Mouse (Mus musculus): ENCODE data around the gene Alkbh8. TPM values are rescaled to one million over a fixed set of nuclear protein-coding genes. Genes with fewer than 3 reads are reported as not detected.
"Not testable (repeated sequence)": the region's sequence is repeated elsewhere in the genome, so short reads cannot be mapped to it uniquely, and the experiment has no call there.

Alkbh8 gene
- polyA plus RNA-seq, 1 experiment from 2014 or later, result 17.8 TPM

- ATAC-seq, result no peak
- in situ Hi-C loops (cut with MboI; ENCODE audit: low pct_unique_long_range_greater_than_20kb), result loop anchor here (5.0 kb wide), 1 partner anchor 167 kb away; no protein-coding TSS in a partner anchor
Measured at GRCm38 (mm10) chr9:3350056-3350455, 15.1 kb downstream of the Alkbh8 start.

GRCm38 (mm10) chr9:3376323-3376722, 41.4 kb downstream of the Alkbh8 start:
- POLR2A ChIA-PET; in situ Hi-C loops (cut with MboI; ENCODE audit: low pct_unique_long_range_greater_than_20kb); H3K27me3 ChIP-seq; CTCF ChIA-PET; DNase-seq (ENCODE audit: low read depth, low spot score); ATAC-seq: not testable (repeated sequence)

More at GRCm38 (mm10) chr9:3350056-3350455, 15.1 kb downstream of the Alkbh8 start:
- ChIA-PET CTCF (interaction anchor here (0.9 to 1.4 kb wide), 2 partner anchors 16 to 20 kb away, joined by 3 to 4 read pairs; no protein-coding TSS in a partner anchor), POLR2A (no interaction called here)
- H3K27me3 ChIP-seq, result no peaks in the 10 kb centered on the region
- no peak for DNase-seq (ENCODE audit: low read depth, low spot score)
- TF ChIP-seq CTCF (IDR thresholded peaks at IDR 0.05), result peak; percentile 55

GRCm38 (mm10) chr9:3403251-3404208, 68.6 kb downstream of the Alkbh8 start, which contains the start of gene Cwf19l2:
Gene Cwf19l2 (plus strand): TSS chr9:3403592.
- in situ Hi-C loops (cut with MboI; ENCODE audit: low pct_unique_long_range_greater_than_20kb), result loop anchor here (25.0 kb wide), 1 partner anchor 909 kb away; the partner anchor contains the start of genes Aasdhppt and Kbtbd3
- DNase-seq (ENCODE audit: low read depth, low spot score) (peak; percentile 90), ATAC-seq (peak; percentile 80)
- POLR2A ChIA-PET, result no interaction called here
- H3K27me3 ChIP-seq, result peaks cover 3% of the 10 kb centered on the region
- CTCF ChIA-PET, result interaction anchor here (1.0 to 1.5 kb wide), 5 partner anchors 12 to 70 kb away, joined by 3 to 7 read pairs (median 3); no protein-coding TSS in a partner anchor
- TF ChIP-seq CTCF (IDR thresholded peaks at IDR 0.05), result peak; percentile 80

- POLR2A ChIA-PET, result no interaction called here
- in situ Hi-C loops (cut with MboI; ENCODE audit: low pct_unique_long_range_greater_than_20kb), result loop anchor here (25.0 kb wide), 1 partner anchor 908 kb away; the partner anchor contains the start of genes Aasdhppt and Kbtbd3
- CTCF ChIA-PET, result no interaction called here
- no peak for TF ChIP-seq CTCF (IDR thresholded peaks at IDR 0.05)
- no peaks in the 10 kb centered on the region for H3K27me3 ChIP-seq
- DNase-seq (ENCODE audit: low read depth, low spot score), result peak; percentile 3
- ATAC-seq, result peak; percentile 34
Measured at GRCm38 (mm10) chr9:3404372-3404771, 69.4 kb downstream of the Alkbh8 start.

- H3K27me3 ChIP-seq; in situ Hi-C loops (cut with MboI; ENCODE audit: low pct_unique_long_range_greater_than_20kb); DNase-seq (ENCODE audit: low read depth, low spot score); ATAC-seq: not testable (repeated sequence)
- POLR2A ChIA-PET, result interaction anchor here (0.6 to 0.9 kb wide), 2 partner anchors 32 to 41 kb away, joined by 3 read pairs; no protein-coding TSS in a partner anchor
- CTCF ChIA-PET, result interaction anchor here (0.7 to 1.2 kb wide), 2 partner anchors 14 to 199 kb away, joined by 3 read pairs; no protein-coding TSS in a partner anchor
Measured at GRCm38 (mm10) chr9:3439555-3440300, 104.8 kb downstream of the Alkbh8 start.

Other genes starting within 250 kb of the Alkbh8 start
- 14.0 TPM for gene Cwf19l2, start 68.5 kb downstream of the Alkbh8 start, polyA plus RNA-seq (2021)
- gene Gucy1a2, start 197.6 kb downstream of the Alkbh8 start, polyA plus RNA-seq (2021), result 1.0 TPM

All from Patski (cell line).